Mouse (Mus musculus) CH12.LX (cell line): ENCODE data around the gene Fos. TPM values are rescaled to one million over a fixed set of nuclear protein-coding genes. Genes with fewer than 3 reads are reported as not detected.

Experiments used
- DNase-seq: peaks from one replicate; pipeline ENCODE4 v3.0.0-alpha.2; 2013; ENCODE audit errors: extremely low read depth
- H3K27ac ChIP-seq: 2 replicates; pipeline ENCODE4 v1.5.1; 2012; ENCODE audit warnings: low read depth, mild to moderate bottlenecking, control low read depth, moderate library complexity; ENCODE audit not compliant: insufficient read depth
- H3K27me3 ChIP-seq: replicated peaks from 2 replicates; pipeline ENCODE3; 2012; ENCODE audit warnings: inconsistent platforms
- H3K36me3 ChIP-seq, 2 experiments: replicated peaks in 1 of 2; 2 replicates each; pipeline versions ENCODE3 to v1.6.1; 2012; ENCODE audit warnings: inconsistent platforms in 1 of 2, low read length in 1 of 2, mild to moderate bottlenecking in 1 of 2, mixed read lengths in 1 of 2, moderate library complexity in 1 of 2; ENCODE audit not compliant: control insufficient read depth in 1 of 2, insufficient read depth in 1 of 2
- H3K4me1 ChIP-seq, 2 experiments: 2 replicates each; pipeline ENCODE4 v1.6.1; 2012; ENCODE audit warnings: inconsistent platforms in 1 of 2, moderate library complexity in 1 of 2; ENCODE audit not compliant: insufficient read depth in 2 of 2, control insufficient read depth in 1 of 2
- H3K4me2 ChIP-seq: 2 replicates; pipeline ENCODE4 v1.6.1; 2012; ENCODE audit warnings: low read depth, mild to moderate bottlenecking, control low read depth; ENCODE audit not compliant: poor library complexity, insufficient read depth, severe bottlenecking
- H3K4me3 ChIP-seq, 3 experiments: fragments of 150-350 bp in 1 of 3; sonication (generic) in 1 of 3; replicated peaks in 1 of 3; 2 replicates each; pipeline versions ENCODE3 to v1.5.1; 2011 to 2012; ENCODE audit warnings: low read depth in 2 of 3, low read length in 2 of 3, mild to moderate bottlenecking in 2 of 3, moderate library complexity in 2 of 3, control low read depth in 1 of 3, improper control_type of control experiment in 1 of 3, inconsistent platforms in 1 of 3, mixed read lengths in 1 of 3; ENCODE audit not compliant: poor library complexity in 1 of 3
- H3K79me2 ChIP-seq: replicated peaks from 2 replicates; pipeline ENCODE4 v1.6.1; 2012; ENCODE audit warnings: mild to moderate bottlenecking, moderate library complexity; ENCODE audit not compliant: control insufficient read depth, poor library complexity, insufficient read depth, severe bottlenecking; ENCODE audit errors: extremely low read depth
- H3K9ac ChIP-seq: 2 replicates; pipeline ENCODE4 v1.6.1; 2012; ENCODE audit warnings: low read depth, mild to moderate bottlenecking, control low read depth, moderate library complexity; ENCODE audit not compliant: insufficient read depth
- H3K9me3 ChIP-seq: replicated peaks from 2 replicates; pipeline ENCODE3; 2012; ENCODE audit warnings: low read length, inconsistent platforms, mixed read lengths
- BHLHE40 ChIP-seq: IDR thresholded peaks from 2 replicates; pipeline ENCODE4 v1.6.1; 2011; ENCODE audit warnings: mild to moderate bottlenecking, low read depth, low read length, improper control_type of control experiment
- CHD2 ChIP-seq: IDR thresholded peaks from 2 replicates; pipeline ENCODE4 v1.6.1; 2011; ENCODE audit warnings: low read length, improper control_type of control experiment
- E2F4 ChIP-seq: IDR thresholded peaks from 2 replicates; pipeline ENCODE4 v1.6.1; 2011; ENCODE audit warnings: low read depth, low read length, improper control_type of control experiment; ENCODE audit not compliant: insufficient replicate concordance
- ELF1 ChIP-seq: IDR thresholded peaks from 2 replicates; pipeline ENCODE4 v1.6.1; 2014; ENCODE audit warnings: low read depth, mild to moderate bottlenecking, inconsistent platforms, low read length, improper control_type of control experiment
- GABPA ChIP-seq: IDR thresholded peaks from 2 replicates; pipeline ENCODE4 v1.6.1; 2012; ENCODE audit warnings: low read depth, low read length, improper control_type of control experiment, inconsistent platforms; ENCODE audit not compliant: insufficient replicate concordance
- JUN ChIP-seq: IDR thresholded peaks from 2 replicates; pipeline ENCODE4 v1.6.1; 2011; ENCODE audit warnings: low read depth, mild to moderate bottlenecking, low read length, improper control_type of control experiment, moderate library complexity; ENCODE audit not compliant: insufficient read depth
- JUND ChIP-seq: conservative IDR thresholded peaks from 2 replicates; pipeline ENCODE4 v1.6.1; 2011; ENCODE audit warnings: low read depth, low read length, improper control_type of control experiment
- KAT2A ChIP-seq: IDR thresholded peaks from 2 replicates; pipeline ENCODE4 v1.6.1; 2012; ENCODE audit warnings: low read length, improper control_type of control experiment, inconsistent platforms; ENCODE audit not compliant: insufficient replicate concordance
- MAFK ChIP-seq: IDR thresholded peaks from 2 replicates; pipeline ENCODE4 v1.6.1; 2011; ENCODE audit warnings: low read length, improper control_type of control experiment; ENCODE audit not compliant: insufficient replicate concordance
- MAX ChIP-seq: IDR thresholded peaks from 2 replicates; pipeline ENCODE4 v1.6.1; 2011; ENCODE audit warnings: low read length, improper control_type of control experiment
- MAZ ChIP-seq: IDR thresholded peaks from 2 replicates; pipeline ENCODE4 v1.6.1; 2012; ENCODE audit warnings: low read depth, mild to moderate bottlenecking, inconsistent platforms, low read length, improper control_type of control experiment, moderate library complexity
- MEF2A ChIP-seq: IDR thresholded peaks from 2 replicates; pipeline ENCODE4 v1.6.1; 2014; ENCODE audit warnings: low read depth, mild to moderate bottlenecking, inconsistent platforms, low read length, improper control_type of control experiment, borderline replicate concordance
- MXI1 ChIP-seq: IDR thresholded peaks from 2 replicates; pipeline ENCODE4 v1.6.1; 2011; ENCODE audit warnings: mild to moderate bottlenecking, low read depth, low read length, improper control_type of control experiment
- NELFE ChIP-seq: IDR thresholded peaks from 2 replicates; pipeline ENCODE4 v1.6.1; 2011; ENCODE audit warnings: low read depth, low read length, improper control_type of control experiment
- POLR2A ChIP-seq: IDR thresholded peaks from 2 replicates; pipeline ENCODE4 v1.6.1; 2011; ENCODE audit warnings: low read depth, mild to moderate bottlenecking, improper control_type of control experiment, low read length
- POLR2AphosphoS2 ChIP-seq: IDR thresholded peaks from 2 replicates; pipeline ENCODE4 v1.6.1; 2011; ENCODE audit warnings: low read depth, low read length, improper control_type of control experiment
- SIN3A ChIP-seq: IDR thresholded peaks from 2 replicates; pipeline ENCODE4 v1.6.1; 2012; ENCODE audit warnings: low read length, improper control_type of control experiment, inconsistent platforms
- TBP ChIP-seq: conservative IDR thresholded peaks from 2 replicates; pipeline ENCODE4 v1.6.1; 2011; ENCODE audit warnings: low read depth, low read length, improper control_type of control experiment
- UBTF ChIP-seq: IDR thresholded peaks from 2 replicates; pipeline ENCODE4 v1.6.1; 2012; ENCODE audit warnings: low read depth, mild to moderate bottlenecking, inconsistent platforms, low read length, improper control_type of control experiment, moderate library complexity
- USF1 ChIP-seq: IDR thresholded peaks from 2 replicates; pipeline ENCODE4 v1.6.1; 2014; ENCODE audit warnings: low read depth, mild to moderate bottlenecking, inconsistent platforms, low read length, improper control_type of control experiment
- ZC3H11A ChIP-seq: IDR thresholded peaks from 2 replicates; pipeline ENCODE4 v1.6.1; 2012; ENCODE audit warnings: low read depth, mild to moderate bottlenecking, inconsistent platforms, low read length, improper control_type of control experiment
- ZNF384 ChIP-seq: IDR thresholded peaks from 2 replicates; pipeline ENCODE4 v1.6.1; 2012; ENCODE audit warnings: low read depth, low read length, improper control_type of control experiment, inconsistent platforms
- dilution Hi-C: fragments of 300-500 bp; cut with MboI; formaldehyde crosslinking; loops from 2 replicates; pipeline ENCODE4 v1.14.3; 2020; ENCODE audit warnings: low sequenced_read_pairs; ENCODE audit not compliant: extremely low pct_unique_long_range_greater_than_20kb, extremely low pct_ligation_motif_present
- in situ Hi-C: fragments of 300-500 bp; cut with MboI; formaldehyde crosslinking; loops from 3 replicates; pipeline ENCODE4 v1.14.3; 2019; ENCODE audit warnings: low sequenced_read_pairs, low pct_ligation_motif_present, low pct_unique_long_range_greater_than_20kb, mixed read lengths
- polyA plus RNA-seq: library from polyadenylated mRNA; unstranded; fragments of >175 nt; gene quantifications from 2 replicates; pipeline ENCODE4 v1.2.1, GENCODE M21; 2012; ENCODE audit warnings: low read depth; ENCODE audit not compliant: insufficient read length
- total RNA-seq, 2 experiments: library from RNA; depleted of rRNA; stranded (reverse); fragments of 300-350 nt in 1 of 2; fragments of >200 nt in 1 of 2; gene quantifications; 2 replicates each; pipeline ENCODE4 v1.2.3; 2012 to 2014

Gene Fos
- total and polyA plus RNA-seq, 3 experiments, result 0.11 to 0.20 (median 0.17) TPM

DNA sequence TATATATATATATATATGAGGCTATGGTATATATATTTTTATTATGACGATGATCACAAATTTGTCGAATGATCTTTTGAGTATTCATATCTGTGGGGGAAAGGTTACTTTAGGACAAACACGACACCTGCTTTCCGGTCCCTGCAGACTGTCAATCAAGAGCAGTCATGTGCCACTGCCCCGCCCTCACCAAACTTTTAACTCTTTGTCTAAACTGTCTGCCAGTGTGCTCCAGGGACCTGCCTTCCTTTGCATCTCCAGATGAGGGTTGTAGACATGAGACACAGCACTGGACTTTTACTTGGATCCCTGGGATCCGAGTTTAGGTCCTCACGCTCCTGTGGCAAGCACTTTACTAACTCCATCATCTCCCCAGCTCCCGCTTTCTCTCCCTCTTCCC, 25.3 kb downstream of the Fos start:
- dilution Hi-C loops, result no loop called here
- no peak for DNase-seq
- no peak overlapping the region for H3K4me2 ChIP-seq

GRCm38 (mm10) chr12:85502682-85503081, 29.0 kb downstream of the Fos start:
- DNase-seq, result no peak
- Histone ChIP-seq H3K27me3 (no peaks in the 10 kb centered on the region), H3K9me3 (peaks cover 28% of the 10 kb centered on the region), H3K9ac (no peak overlapping the region), H3K36me3 (no peaks in the 10 kb centered on the region), H3K4me3 (no peak overlapping the region), H3K4me2 (no peak overlapping the region), H3K4me1 (peaks cover 0 to 11% of the 10 kb centered on the region in 2 experiments; a peak in 3 of 4 replicates), H3K79me2 (no peaks in the 10 kb centered on the region), H3K27ac (no peak overlapping the region)
- dilution Hi-C loops, result no loop called here
- in situ Hi-C loops, result no loop called here
- TF ChIP-seq TBP (no peak), ELF1 (no peak), NELFE (no peak), MEF2A (no peak), USF1 (no peak), MAZ (no peak), MAX (no peak), E2F4 (no peak), JUND (no peak), JUN (no peak), POLR2A (no peak), ZNF384 (no peak), GABPA (no peak), POLR2AphosphoS2 (no peak), KAT2A (no peak), UBTF (no peak)
- TF ChIP-seq, all 38 proteins: peak for 0

More for the DNA sequence above, 25.3 kb downstream of the Fos start:
- Histone ChIP-seq H3K9ac (no peak overlapping the region), H3K27me3 (no peaks in the 10 kb centered on the region), H3K36me3 (no peaks in the 10 kb centered on the region), H3K4me3 (no peak overlapping the region), H3K9me3 (peaks cover 21% of the 10 kb centered on the region), H3K79me2 (no peaks in the 10 kb centered on the region), H3K27ac (no peak overlapping the region), H3K4me1 (peaks cover 3 to 25% of the 10 kb centered on the region in 2 experiments; a peak in 3 of 4 replicates)
- TF ChIP-seq ZC3H11A (no peak), CHD2 (no peak), SIN3A (no peak), BHLHE40 (peak; percentile 56), MAFK (no peak), MXI1 (no peak)
- in situ Hi-C loops, result loop anchor here (25.0 kb wide), 1 partner anchor 337 kb away; the partner anchor contains the start of gene Rps6kl1
